Mouse (Mus musculus) CD8-positive naive resting alpha-beta T cell, adult 2 months (primary cell): ENCODE measurements around the gene Nuak2.

Experiments used
- DNase-seq, 2 experiments: peaks; one replicate each; pipeline ENCODE4 v3.0.0; 2022; ENCODE audit warnings: low read depth in 2 of 2, low spot score in 2 of 2

The Nuak2 gene

DNA sequence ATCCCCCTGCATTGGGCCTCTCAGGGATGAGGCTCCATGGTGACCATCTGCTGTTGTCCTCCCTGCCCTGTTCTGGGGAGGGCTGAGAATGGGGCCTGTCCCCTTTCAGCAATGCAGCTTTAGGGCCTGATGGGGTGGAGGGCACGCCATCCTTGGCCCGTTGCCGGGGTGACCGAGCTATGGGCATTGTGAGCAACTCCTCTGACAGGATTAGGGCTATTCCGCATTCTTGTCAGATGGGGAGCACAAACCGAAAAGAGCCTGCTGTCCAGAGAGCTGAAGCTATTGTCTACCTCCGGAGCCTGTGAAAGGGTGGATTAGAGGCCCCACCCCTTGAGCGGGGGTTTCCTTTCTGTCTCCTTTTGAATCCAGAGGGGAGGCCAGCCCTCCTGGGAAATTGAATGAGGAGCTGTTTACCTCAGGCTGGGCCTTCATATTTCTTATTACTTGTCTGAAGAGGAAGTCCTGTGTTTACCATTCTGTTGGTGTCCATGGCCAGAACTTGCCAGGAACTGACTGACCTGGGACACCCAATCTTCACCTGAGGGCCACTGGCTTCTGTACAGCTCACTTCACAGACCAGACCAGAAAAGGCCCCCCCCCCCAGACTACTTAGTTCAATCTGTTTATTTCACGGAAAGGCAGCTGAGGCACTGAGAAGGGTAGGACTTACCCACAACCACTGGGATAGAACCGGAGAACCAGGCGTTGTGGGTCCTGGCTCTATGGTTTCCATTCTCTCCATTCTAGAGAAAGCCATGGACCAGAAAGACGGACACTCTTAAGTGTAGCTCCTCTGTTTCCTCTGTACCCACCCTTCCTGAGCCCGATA, 7.0 kb downstream of the Nuak2 start:
- no peak for DNase-seq

DNA sequence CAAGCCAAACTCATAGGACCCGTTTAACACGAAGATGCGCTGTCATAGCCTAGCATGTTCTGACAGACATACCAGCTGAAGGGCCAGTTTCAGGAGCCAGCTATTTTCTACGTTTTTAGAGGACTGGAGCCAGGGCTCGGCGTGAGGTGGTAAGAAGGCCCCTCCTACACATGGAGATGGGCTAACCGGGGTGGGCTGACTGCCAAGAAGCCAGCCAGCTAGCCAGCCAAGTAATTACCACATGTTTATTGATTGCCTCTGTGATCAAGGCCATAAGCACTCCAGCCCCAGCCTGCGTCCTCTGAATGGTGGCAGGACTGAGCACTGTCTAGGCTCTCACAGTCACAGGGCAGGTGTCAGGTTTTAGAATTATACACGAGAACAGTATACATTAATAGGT, 10.9 kb downstream of the Nuak2 start:
- DNase-seq, result no peak

DNA sequence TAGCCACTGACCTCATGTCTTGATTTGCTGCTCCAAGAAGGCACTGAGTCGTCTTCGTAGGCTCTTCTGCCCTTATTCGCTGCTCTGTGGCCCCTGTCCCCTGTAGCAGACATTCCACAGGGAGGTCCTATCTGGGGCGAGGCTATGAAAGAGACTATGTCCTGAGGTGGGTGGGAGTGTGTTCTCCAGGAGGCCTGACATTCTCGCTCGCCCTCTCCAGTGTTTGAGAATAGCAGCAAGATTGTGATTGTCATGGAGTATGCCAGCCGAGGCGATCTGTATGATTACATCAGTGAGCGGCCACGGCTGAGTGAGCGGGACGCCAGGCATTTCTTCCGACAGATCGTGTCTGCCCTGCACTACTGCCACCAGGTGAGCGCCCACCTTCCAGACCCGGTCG, 11.6 kb downstream of the Nuak2 start:
- no peak for DNase-seq

DNA sequence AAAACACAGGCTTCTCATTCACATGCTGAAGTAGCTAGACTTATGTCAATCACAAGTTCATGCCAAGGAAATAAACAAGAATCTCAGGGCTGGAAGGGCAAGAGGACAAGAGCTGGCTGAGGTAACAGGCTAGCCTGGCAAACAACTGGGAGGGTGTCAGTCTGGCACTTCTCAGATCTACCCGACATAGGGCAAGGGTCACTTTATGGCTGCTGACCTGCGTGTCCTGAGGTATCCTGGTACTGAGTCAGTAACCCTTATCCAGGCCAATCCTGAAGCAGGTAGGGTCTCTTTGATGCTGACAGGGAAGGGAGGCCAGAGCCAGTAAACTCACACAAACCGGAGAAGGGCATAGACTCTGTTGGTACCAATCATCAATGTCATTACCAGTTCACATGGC, 12.6 kb downstream of the Nuak2 start:
- DNase-seq, result no peak

DNA sequence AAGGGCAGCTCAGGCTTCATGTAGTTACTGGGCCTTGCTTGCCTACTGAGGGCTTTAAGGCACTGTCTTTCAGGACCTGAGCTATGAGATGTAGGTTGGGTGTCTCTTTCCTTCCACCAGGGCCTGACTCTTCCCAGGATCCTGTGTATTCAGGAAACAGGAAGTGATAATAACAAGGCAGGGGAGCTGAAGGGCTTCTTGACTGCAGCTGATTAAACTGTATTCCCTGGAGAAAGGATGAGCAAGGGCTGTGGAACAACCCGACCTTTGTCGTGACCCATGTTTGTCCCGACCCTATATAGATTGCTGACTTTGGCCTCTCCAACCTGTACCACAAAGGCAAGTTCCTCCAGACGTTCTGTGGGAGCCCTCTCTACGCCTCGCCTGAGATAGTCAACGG, 13.7 kb downstream of the Nuak2 start:
- no peak for DNase-seq

DNA sequence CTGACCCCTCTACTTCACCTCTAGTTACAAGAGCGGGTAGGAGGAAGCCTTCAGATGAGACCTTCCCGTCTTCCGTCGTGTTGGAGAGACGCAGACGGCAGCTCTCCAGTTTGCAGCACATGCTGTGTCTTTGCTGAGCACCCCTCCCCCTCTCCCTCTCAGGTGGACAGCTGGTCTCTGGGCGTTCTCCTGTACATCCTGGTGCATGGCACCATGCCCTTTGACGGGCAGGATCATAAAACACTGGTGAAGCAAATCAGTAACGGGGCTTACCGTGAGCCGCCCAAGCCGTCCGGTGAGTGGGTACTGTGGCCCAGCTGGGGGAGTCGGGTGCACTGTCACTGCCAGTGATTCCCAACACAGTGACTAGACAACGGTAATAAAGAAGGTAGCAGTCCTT, 14.5 kb downstream of the Nuak2 start:
- no peak for DNase-seq

DNA sequence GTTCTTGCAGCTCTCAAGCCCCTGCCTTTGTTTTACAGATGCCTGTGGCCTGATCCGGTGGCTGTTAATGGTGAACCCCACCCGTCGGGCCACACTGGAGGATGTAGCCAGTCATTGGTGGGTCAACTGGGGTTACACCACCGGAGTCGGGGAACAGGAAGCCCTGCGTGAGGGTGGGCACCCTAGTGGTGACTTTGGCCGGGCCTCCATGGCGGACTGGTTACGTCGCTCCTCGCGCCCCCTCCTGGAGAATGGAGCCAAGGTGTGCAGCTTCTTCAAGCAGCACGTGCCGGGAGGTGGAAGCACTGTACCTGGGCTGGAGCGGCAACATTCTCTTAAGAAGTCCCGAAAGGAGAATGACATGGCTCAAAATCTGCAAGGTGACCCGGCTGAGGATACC, 15.4 kb downstream of the Nuak2 start:
- DNase-seq, result no peak

DNA sequence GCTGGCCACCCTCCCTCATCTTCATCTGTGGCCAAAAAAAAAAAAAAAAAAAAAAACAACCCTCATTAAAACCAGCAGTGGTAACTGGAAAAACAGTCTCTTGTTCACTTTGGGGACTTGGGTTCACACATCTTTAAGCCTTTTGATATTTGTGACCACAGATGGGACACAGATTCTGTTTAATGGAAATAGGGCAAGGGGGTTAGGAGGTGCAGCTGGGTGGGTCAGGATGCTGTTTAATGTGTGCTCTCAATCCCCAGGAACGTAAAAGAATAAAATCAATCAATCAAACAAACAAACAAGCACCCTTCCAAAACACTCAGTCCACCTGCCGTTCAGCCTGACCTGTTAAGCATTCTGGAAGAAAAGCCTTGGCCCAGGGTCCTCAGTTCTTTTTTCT, 17.3 kb downstream of the Nuak2 start:
- DNase-seq, result no peak

DNA sequence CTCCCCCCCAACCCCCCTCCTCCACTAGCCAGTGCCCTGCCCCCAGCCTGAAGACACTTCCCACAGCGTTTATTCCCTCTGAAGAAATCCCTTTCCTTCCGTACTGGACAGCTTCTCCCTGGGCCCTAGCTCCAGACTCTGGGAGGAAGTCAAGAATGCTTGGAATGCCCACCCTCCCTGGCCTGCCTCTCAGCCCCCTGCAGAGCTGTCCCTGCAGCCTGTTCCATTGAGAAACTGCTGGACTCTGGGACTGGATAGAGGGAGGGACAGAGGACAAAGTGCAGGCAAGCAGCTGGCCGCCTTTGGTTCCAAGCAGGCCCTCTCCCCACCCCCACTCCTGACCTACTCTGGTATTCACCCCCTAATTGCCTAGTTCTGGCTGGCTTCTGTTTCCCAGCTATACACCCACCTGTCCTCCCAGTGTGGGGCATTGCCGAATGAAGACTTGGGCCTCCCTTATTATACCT, 17.8 kb downstream of the Nuak2 start:
- no peak for DNase-seq

DNA sequence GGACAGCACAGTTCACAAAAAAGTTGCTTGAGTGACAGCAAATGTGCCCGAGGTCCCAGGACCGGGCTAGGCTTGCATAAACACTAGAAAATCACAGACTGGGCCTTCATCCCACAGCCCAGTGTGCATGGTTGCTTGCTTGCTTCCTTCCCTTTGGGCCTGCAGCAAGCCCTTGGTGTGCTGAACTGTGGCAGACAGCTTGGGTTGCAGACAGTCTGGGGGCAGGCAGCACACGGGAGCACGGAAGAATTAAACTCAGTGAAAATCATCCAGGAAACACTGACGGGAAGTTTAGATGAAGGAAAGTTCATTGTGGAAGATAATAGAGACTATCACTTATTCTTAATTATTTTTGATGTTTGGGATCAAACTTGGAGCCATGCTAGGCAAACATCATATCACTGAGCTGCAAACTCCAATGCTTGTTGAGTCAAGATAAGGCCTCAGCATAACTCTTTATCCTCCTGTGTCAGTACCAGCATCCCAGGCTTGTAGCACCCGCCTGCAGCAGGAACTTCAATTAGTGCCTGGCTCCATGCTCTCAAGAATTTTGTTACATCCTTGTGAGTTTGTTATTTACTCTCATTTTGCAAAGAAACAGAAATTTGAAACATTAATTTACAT, 18.4 kb downstream of the Nuak2 start:
- no peak for DNase-seq

DNA sequence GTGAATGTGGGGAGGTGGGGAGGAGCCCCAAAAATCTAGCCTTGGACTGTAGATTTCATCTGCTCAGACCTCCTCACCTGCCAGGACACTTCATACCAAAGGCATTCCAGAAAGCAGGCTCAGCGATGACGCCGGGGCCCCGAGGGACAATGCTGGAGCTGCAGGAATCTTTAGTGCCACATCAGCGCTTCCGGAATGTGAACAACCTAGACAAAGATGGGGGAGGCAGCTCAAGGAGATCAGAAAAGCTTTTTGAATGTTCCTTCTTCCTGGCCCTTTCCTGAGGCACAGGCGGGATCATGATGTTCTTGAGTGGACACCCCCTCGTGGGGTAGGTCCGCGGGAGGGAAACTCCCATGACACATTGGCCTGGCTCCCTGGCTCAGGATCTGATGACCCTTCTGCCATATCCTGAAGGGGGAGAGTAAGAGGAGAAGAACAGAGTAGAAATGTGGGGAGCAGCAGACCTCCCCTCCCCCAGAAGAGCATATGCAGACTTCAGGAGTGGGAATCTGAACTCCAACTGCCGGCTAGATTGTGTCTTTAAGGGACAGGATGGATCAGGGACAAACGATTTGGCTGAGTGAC, 19.5 kb downstream of the Nuak2 start:
- no peak for DNase-seq

DNA sequence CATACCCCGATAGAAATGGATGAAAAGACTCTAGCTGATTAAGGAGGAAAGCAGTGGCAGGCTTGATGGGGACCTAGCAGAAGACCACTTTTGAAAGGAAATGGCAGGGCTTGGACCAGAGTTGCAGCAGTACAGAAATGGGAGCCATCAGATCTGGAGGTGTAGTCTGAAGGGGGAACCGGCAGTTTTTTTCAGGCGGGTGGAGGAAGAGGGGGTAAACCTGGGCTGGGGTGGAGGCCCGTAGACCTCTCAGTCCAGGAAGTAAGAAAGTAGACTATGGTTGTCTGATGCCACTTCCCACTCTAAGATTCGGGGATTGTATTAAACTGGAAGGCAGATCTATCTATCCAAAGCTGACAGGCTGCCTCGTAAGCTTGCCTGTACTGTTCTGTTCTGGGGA, 21.0 kb downstream of the Nuak2 start:
- DNase-seq, result peak in 1 of 2 experiments; percentile 16

DNA sequence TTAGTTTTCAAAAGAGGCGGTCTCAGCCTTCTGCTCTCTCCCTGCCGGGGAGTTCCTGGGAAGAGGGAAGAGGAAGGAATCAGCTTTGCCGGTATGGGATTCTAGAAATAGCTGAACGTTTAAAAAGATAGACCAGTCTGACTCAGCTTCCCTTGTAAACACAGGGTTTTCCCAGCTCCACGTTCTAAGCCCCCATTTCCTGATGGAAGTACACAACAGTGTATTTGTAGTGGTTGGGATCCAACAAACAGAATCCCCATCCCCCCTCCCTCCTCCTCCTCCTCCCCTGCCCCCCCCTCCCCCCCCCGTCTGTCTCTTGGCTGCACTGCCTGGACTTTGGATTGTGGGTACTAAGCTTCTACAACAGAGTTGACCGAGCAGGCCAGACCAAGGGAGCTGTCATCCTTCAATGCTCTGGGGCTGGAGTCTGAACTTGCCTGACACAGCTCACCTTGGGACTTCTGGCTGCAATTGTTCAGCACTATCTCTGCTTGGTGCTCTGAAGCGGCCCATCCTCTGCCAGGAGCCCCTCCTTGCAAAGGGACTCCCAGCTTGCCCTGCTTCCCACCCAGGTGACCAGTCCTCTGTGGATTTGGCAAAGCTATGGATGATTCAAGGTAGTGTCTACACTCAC, 22.2 kb downstream of the Nuak2 start:
- no peak for DNase-seq

DNA sequence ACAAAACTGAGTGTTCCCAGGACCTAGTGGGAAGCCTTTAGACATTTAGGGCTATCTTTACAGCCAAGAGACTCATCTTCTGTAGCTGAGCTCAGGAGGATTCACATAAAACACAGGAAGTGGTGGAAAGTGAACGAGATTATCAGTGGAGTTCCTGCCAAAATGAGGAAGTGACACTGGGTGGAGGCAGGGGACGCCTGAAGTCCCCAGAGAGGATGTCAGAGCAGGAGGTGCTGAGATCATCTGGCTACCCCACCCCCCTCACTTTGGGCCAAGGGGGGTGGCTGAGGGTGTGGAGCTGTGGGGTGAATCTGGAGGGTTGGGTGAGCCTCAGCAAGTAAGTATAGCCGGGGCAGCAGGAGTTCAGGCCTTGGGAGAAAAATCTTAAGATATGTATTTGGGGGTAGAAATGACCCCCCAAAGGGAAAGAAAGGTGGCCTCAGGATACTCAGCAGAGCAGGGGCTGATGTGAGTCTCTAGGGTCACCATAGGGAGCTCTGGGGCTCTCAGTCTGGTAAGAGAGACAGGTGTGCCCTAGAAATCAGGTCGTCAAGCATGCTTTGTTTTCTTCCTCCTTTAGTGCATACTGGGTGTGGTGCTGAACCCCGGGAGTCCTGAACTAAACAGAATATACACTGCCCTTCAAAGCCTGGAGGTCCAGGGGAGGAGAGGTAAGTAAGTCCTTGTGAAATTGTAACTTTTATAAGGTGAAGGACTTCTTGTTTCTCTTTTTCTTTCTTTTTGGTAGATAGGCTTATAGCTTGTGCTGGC, 26.0 kb downstream of the Nuak2 start:
- DNase-seq, result peak; percentile 57 to 71

DNA sequence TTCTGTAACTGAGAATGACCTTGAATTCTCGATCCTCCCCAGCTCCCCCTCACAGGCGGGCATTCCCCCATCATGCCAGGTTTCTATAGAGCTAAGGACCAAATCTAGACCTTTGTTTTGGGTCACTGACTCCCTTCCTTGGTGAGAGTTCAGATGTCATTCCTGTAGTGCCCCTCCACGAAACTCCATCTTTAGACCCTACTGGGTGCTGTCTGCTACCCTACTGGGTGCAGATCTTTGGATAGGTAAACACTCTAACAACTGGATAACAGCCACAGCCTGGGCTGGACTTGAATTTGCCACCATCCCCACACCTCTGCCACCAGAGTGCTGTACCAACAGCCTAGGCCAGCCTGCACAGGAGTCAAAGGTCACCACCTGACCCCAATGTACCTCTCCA, 26.6 kb downstream of the Nuak2 start:
- no peak for DNase-seq

DNA sequence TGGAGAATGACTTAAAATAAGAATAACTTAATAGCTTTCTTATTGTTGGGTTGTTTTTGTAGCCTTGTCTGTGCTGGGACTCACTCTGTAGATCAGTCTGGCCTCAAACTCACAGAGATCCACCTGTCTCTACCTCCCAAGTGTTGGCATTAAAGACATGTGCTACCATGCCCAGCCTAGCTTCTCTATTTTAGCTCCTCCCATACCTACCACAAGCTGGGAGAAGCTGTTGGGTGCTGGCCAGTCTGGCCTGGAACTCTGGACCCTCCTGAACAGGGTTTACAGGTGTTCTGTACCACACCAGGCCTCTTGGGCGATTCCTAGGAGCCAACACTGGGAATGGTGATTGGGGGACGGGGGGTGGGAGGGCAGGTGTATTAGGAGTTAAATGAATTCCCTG, 27.3 kb downstream of the Nuak2 start:
- no peak for DNase-seq

DNA sequence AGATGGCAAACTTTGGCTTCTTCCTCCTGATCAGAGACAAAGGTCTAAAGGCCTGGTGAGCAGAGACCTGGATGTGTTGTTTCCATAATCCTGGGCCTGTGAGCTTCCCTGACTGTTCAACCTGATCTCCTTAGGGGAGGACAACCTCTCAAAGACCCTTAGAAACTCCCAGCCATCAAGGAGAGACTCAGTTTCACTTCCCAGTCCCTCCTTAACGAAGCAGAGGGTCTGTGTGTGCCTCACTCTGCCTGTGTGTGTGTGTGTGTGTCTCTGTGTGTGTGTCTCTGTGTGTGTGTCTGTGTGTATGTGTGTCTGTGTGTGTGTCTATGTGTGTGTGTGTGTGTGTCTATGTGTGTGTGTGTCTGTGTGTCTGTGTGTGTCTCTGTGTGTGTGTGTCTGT, 27.7 kb downstream of the Nuak2 start:
- no peak for DNase-seq

DNA sequence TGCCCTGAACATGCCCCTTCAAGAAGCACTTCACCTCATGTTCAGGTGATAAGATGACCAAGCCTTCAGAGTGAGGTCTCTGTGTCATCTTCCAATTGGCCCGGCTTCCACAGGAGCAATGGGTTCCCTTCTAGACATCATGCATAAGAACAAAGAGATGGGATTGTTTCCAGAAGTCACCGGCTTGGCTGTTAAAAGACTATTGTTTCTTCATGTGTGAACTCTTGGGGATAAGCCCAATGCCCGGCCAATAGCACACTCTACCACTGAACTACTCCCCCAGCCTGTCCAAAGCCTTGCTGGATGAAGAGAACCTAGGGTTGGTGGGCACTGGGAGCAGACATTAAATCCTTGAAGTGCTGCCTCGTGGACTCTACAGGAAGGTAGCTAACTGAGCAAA, 29.6 kb downstream of the Nuak2 start:
- DNase-seq, result no peak

DNA sequence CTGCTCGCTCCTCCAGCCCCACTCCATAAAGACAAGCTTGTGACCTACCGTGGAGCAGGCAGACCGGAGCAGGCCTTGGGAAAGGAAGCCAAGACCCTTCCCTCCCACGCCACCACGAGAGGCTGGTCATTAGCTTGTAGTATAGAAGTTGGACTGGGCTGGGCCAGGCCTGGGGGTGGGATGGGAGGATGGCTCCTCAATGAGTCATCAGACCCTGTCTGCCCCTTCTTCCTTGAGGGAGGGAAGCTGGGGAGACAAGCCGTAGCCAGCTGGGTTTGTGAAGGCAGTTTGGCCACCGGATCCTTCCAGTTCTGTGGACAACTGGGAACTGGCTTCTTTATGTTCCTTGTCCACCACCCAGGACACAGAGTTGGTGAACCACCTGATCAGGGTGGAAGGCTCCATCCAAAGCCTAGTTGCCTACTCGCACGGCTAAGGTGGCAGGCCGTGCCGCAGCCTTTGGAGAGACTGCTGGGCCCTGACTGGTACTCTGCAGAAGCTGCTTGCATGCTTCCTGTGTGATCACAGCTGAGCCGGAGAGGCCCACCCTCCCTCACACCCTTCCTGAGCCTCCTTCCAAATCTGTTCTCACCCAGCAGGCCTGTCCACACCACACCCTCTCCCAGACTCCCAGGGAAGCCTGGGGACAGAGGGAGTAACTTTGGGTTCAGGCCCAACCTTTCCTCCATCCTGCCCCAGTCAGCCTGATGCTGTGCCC, 30.4 kb downstream of the Nuak2 start:
- DNase-seq, result no peak

DNA sequence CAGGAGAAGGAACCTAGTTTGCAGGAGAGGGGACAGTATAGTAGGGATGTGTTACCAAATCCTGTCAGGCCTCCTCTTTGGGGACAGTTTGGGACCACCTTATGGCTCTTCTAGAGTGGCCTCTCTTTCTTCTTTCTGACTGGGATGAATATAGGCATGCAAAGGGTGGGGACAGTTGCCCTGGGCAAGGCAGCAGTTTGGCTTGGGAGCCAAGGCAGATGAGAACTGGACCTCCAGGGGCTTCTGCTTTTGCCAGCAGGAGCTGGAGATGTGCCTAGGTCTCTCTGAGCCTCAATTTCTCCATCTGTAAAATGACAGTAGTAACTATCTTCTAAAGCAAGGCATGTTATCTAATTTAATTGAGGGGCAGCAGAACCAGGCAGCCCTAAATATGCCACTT, 31.0 kb downstream of the Nuak2 start:
- DNase-seq, result no peak

DNA sequence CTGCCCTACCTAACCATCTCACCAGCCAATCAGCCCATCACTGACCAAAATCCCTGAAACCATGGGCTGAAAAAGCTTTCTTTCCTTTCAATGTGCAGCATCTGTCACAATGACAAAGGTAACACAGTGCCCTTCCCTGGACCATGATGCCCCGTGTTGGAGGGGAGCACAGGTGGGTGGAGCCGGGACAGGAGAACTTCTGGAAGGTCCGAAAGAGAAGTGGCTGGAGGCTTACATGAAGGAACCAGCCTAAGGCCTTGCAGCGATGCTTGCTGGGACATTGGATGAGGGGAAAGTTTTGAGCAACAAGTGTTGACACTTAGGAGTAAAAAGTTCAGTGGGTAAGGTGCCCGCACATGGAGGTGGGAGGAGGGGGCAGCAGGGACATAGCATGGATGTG, 32.5 kb downstream of the Nuak2 start:
- no peak for DNase-seq
